Mouse (Mus musculus): Measurements from ENCODE around the gene Stxbp6. TPM values are rescaled to one million over a fixed set of nuclear protein-coding genes. Genes with fewer than 3 reads are reported as not detected.

The Stxbp6 gene
- polyA plus RNA-seq, 1 experiment from 2014 or later = 9.9 TPM

GRCm38 (mm10) chr12:45067047-45067685, 7.3 kb downstream of the Stxbp6 start:
- Histone ChIP-seq H3K9ac (ENCODE audit: low read depth, low read length) (no peak overlapping the region), H3K27ac (ENCODE audit: low read depth, low read length) (no peak overlapping the region), H3K4me2 (peak overlapping the region; percentile 25), H3K4me3 (ENCODE audit: low read depth, low read length) (no peak overlapping the region), H3K36me3 (ENCODE audit: control insufficient read depth, insufficient read depth, low read length) (no peaks in the 10 kb centered on the region), H3K9me3 (replicated peaks; ENCODE audit: control insufficient read depth, low read length) (no peaks in the 10 kb centered on the region), H3K27me3 (ENCODE audit: control insufficient read depth, insufficient read depth, low read length) (no peaks in the 10 kb centered on the region), H3K4me1 (ENCODE audit: control insufficient read depth, insufficient read depth, low read length) (peaks cover 19% of the 10 kb centered on the region)
- ATAC-seq (replicated peaks; ENCODE audit: insufficient number of reproducible peaks, low FRiP score, low TSS enrichment) = no peak
- WGBS (ENCODE audit: insufficient replicate concordance) = 23% methylated on average over 11 of the region's 11 CpGs

DNA sequence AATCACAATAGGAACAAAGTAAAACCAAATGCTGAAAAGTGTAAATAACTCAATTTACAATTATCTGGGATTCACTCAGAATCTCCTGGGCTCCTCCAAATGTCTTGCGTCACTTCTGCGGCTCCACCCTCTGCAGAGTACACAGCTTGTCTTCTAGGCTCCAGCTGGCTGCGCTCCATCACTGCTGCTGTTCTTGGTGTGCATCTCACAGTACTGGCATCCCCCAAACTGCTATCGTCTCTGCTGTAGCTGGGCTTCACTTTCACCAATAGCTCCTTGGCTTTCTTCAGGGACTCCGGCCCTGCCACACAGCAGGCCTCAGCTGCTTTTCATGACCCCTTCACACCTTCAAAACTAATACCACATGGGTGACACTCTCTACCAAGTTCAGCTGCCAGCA, 10.9 kb downstream of the Stxbp6 start:
- Histone ChIP-seq H3K27me3 (ENCODE audit: control insufficient read depth, insufficient read depth, low read length) (no peaks in the 10 kb centered on the region), H3K9ac (ENCODE audit: low read depth, low read length) (no peak overlapping the region), H3K27ac (ENCODE audit: low read depth, low read length) (no peak overlapping the region), H3K9me3 (replicated peaks; ENCODE audit: control insufficient read depth, low read length) (no peaks in the 10 kb centered on the region), H3K36me3 (ENCODE audit: control insufficient read depth, insufficient read depth, low read length) (no peaks in the 10 kb centered on the region), H3K4me1 (ENCODE audit: control insufficient read depth, insufficient read depth, low read length) (peaks cover 30% of the 10 kb centered on the region), H3K4me2 (no peak overlapping the region), H3K4me3 (ENCODE audit: low read depth, low read length) (no peak overlapping the region)
- ATAC-seq (replicated peaks; ENCODE audit: insufficient number of reproducible peaks, low FRiP score, low TSS enrichment) = no peak
- WGBS (ENCODE audit: insufficient replicate concordance) = 68% methylated on average over 5 of the region's 5 CpGs

DNA sequence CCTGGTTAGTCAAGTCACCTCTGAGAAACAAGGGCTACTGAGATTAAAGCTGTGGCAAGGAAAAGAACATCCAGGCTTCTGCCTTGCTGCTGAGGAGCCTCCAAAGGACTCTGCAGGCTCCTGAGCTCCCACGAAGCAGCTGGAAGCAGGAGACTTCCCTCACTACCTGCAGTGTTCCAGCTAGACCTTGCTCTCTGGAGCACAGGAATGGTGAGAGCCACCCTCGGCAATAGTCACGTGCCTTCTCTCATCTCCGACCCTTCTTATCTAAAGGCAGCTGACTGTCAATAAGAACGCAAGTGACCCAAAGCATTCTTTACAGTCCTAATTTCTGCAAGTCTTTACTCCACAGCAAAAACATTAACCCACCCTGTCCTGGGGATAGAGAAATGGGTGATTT, 13.2 kb downstream of the Stxbp6 start:
- H3K9me3 ChIP-seq (replicated peaks; ENCODE audit: control insufficient read depth, low read length) = no peaks in the 10 kb centered on the region
- ATAC-seq (replicated peaks; ENCODE audit: insufficient number of reproducible peaks, low FRiP score, low TSS enrichment) = no peak
- WGBS (ENCODE audit: insufficient replicate concordance) = 10% methylated on average over 5 of the region's 5 CpGs
- 0 out of 2 replicates have a peak overlapping the region, but pooled peaks have one; percentile 2 for H3K4me2 ChIP-seq
- H3K36me3 ChIP-seq (ENCODE audit: control insufficient read depth, insufficient read depth, low read length) = no peaks in the 10 kb centered on the region
- no peak overlapping the region for H3K4me3 ChIP-seq (ENCODE audit: low read depth, low read length)
- peaks cover 18% of the 10 kb centered on the region for H3K4me1 ChIP-seq (ENCODE audit: control insufficient read depth, insufficient read depth, low read length)
- no peak overlapping the region for H3K27ac ChIP-seq (ENCODE audit: low read depth, low read length)
- H3K27me3 ChIP-seq (ENCODE audit: control insufficient read depth, insufficient read depth, low read length) = no peaks in the 10 kb centered on the region
- H3K9ac ChIP-seq (ENCODE audit: low read depth, low read length) = no peak overlapping the region

DNA sequence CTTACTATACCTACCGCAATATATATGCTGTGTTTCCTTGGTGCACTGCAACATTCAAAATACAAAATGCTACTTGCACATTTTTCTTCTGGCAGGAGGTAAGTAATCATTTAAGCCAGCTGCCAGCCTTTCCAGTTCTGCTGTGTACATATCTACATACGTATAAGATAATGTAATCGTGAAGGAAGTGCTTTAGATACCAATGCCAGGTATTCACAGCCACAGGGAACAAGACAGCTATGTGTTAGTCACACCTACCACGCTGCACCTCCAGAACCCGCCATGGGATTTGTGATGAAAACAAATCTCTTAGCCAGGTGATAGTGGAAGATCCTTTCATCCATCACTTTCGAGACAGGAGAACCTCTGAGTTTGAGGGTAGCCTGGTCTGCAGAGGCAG, 13.7 kb downstream of the Stxbp6 start:
- H3K27ac ChIP-seq (ENCODE audit: low read depth, low read length) = no peak overlapping the region
- H3K36me3 ChIP-seq (ENCODE audit: control insufficient read depth, insufficient read depth, low read length) = no peaks in the 10 kb centered on the region
- ATAC-seq (replicated peaks; ENCODE audit: insufficient number of reproducible peaks, low FRiP score, low TSS enrichment) = no peak
- H3K4me2 ChIP-seq = no peak overlapping the region
- H3K9me3 ChIP-seq (replicated peaks; ENCODE audit: control insufficient read depth, low read length) = no peaks in the 10 kb centered on the region
- H3K4me1 ChIP-seq (ENCODE audit: control insufficient read depth, insufficient read depth, low read length) = peaks cover 21% of the 10 kb centered on the region
- H3K4me3 ChIP-seq (ENCODE audit: low read depth, low read length) = no peak overlapping the region
- 28% methylated on average over 6 of the region's 6 CpGs for WGBS (ENCODE audit: insufficient replicate concordance)
- H3K27me3 ChIP-seq (ENCODE audit: control insufficient read depth, insufficient read depth, low read length) = no peaks in the 10 kb centered on the region
- H3K9ac ChIP-seq (ENCODE audit: low read depth, low read length) = no peak overlapping the region

DNA sequence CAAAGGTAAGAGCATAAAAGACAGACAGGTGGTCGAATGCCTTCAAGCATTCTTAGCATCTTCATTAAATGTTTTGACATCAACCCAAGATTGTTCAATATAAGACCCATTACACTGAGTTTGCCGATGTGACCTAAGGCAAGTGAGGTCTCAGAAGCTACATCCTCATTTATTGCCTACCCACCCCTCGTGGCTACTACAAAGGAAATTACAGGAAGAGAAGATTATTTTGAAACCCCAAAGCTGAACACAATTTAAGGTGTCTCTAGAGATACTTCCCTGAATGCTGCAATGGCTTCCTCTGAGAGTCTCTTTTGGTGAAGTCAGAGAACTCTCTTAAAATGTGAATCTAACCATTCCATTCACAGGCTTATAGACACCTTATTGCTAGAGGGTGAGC, 16.5 kb downstream of the Stxbp6 start:
- no peaks in the 10 kb centered on the region for H3K36me3 ChIP-seq (ENCODE audit: control insufficient read depth, insufficient read depth, low read length)
- H3K9ac ChIP-seq (ENCODE audit: low read depth, low read length) = no peak overlapping the region
- no peak overlapping the region for H3K4me2 ChIP-seq
- H3K9me3 ChIP-seq (replicated peaks; ENCODE audit: control insufficient read depth, low read length) = no peaks in the 10 kb centered on the region
- H3K27ac ChIP-seq (ENCODE audit: low read depth, low read length) = no peak overlapping the region
- no peaks in the 10 kb centered on the region for H3K27me3 ChIP-seq (ENCODE audit: control insufficient read depth, insufficient read depth, low read length)
- 77% methylated on average over 3 of the region's 3 CpGs for WGBS (ENCODE audit: insufficient replicate concordance)
- no peak overlapping the region for H3K4me3 ChIP-seq (ENCODE audit: low read depth, low read length)
- H3K4me1 ChIP-seq (ENCODE audit: control insufficient read depth, insufficient read depth, low read length) = peaks cover 18% of the 10 kb centered on the region
- ATAC-seq (replicated peaks; ENCODE audit: insufficient number of reproducible peaks, low FRiP score, low TSS enrichment) = no peak

DNA sequence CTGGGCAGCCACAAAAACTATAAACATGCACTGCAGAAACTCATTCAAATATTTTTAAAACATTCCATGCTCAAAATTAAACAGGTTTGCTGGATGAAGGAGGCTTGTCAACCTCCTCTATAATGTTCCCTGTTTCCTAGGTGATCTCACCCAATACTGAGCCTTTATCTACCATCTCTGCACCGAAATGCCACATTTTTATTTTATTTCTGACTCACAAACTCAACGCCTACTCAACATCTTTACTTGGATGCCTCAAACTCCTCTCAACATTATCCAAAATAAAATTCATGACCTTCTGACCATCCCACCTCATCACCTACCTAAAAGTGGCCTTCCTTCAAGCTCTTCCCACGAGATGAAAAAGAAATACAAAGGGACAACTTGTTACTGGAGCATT, 18.1 kb downstream of the Stxbp6 start:
- Histone ChIP-seq H3K27ac (ENCODE audit: low read depth, low read length) (no peak overlapping the region), H3K27me3 (ENCODE audit: control insufficient read depth, insufficient read depth, low read length) (no peaks in the 10 kb centered on the region), H3K9me3 (replicated peaks; ENCODE audit: control insufficient read depth, low read length) (no peaks in the 10 kb centered on the region), H3K36me3 (ENCODE audit: control insufficient read depth, insufficient read depth, low read length) (no peaks in the 10 kb centered on the region), H3K9ac (ENCODE audit: low read depth, low read length) (no peak overlapping the region), H3K4me3 (ENCODE audit: low read depth, low read length) (no peak overlapping the region), H3K4me2 (no peak overlapping the region), H3K4me1 (ENCODE audit: control insufficient read depth, insufficient read depth, low read length) (peaks cover 18% of the 10 kb centered on the region)
- 71% methylated on average over 3 of the region's 3 CpGs for WGBS (ENCODE audit: insufficient replicate concordance)
- no peak for ATAC-seq (replicated peaks; ENCODE audit: insufficient number of reproducible peaks, low FRiP score, low TSS enrichment)

- 76% methylated on average over 5 of the region's 5 CpGs for WGBS (ENCODE audit: insufficient replicate concordance)
- Histone ChIP-seq H3K27ac (ENCODE audit: low read depth, low read length) (no peak overlapping the region), H3K9ac (ENCODE audit: low read depth, low read length) (no peak overlapping the region), H3K9me3 (replicated peaks; ENCODE audit: control insufficient read depth, low read length) (no peaks in the 10 kb centered on the region), H3K4me2 (no peak overlapping the region), H3K4me1 (ENCODE audit: control insufficient read depth, insufficient read depth, low read length) (peaks cover 8% of the 10 kb centered on the region; the same call in 1 of the 2 replicates), H3K36me3 (ENCODE audit: control insufficient read depth, insufficient read depth, low read length) (no peaks in the 10 kb centered on the region), H3K4me3 (ENCODE audit: low read depth, low read length) (no peak overlapping the region), H3K27me3 (ENCODE audit: control insufficient read depth, insufficient read depth, low read length) (no peaks in the 10 kb centered on the region)
- ATAC-seq (replicated peaks; ENCODE audit: insufficient number of reproducible peaks, low FRiP score, low TSS enrichment) = no peak
Observed at GRCm38 (mm10) chr12:45053319-45053718, 21.2 kb downstream of the Stxbp6 start.

DNA sequence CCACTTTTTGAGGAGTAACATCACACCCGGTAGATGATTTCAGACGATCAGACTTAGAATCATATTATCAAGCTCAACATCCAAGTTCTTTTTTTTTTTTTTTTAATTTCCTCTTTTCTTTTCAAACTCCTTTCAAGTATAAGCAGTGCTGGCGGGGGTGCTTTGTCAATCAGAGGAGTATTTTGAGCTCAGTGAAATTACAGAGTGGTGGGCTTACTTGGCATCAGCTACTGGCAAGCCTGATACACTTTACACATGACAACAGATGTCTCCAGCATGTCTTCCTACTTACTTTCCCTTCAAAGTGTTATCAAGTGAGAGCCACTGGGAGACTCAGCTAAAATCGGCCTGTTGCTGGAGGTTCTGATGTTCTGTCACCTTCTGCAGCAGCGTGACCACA, 21.6 kb downstream of the Stxbp6 start:
- no peaks in the 10 kb centered on the region for H3K36me3 ChIP-seq (ENCODE audit: control insufficient read depth, insufficient read depth, low read length)
- WGBS (ENCODE audit: insufficient replicate concordance) = 62% methylated on average over 5 of the region's 5 CpGs
- no peak for ATAC-seq (replicated peaks; ENCODE audit: insufficient number of reproducible peaks, low FRiP score, low TSS enrichment)
- no peaks in the 10 kb centered on the region for H3K27me3 ChIP-seq (ENCODE audit: control insufficient read depth, insufficient read depth, low read length)
- H3K4me1 ChIP-seq (ENCODE audit: control insufficient read depth, insufficient read depth, low read length) = peaks cover 8% of the 10 kb centered on the region; the same call in 1 of the 2 replicates
- H3K9me3 ChIP-seq (replicated peaks; ENCODE audit: control insufficient read depth, low read length) = no peaks in the 10 kb centered on the region
- no peak overlapping the region for H3K27ac ChIP-seq (ENCODE audit: low read depth, low read length)
- H3K9ac ChIP-seq (ENCODE audit: low read depth, low read length) = no peak overlapping the region
- no peak overlapping the region for H3K4me2 ChIP-seq
- no peak overlapping the region for H3K4me3 ChIP-seq (ENCODE audit: low read depth, low read length)

- H3K4me2 ChIP-seq = no peak overlapping the region
- H3K9ac ChIP-seq (ENCODE audit: low read depth, low read length) = no peak overlapping the region
- no peaks in the 10 kb centered on the region for H3K27me3 ChIP-seq (ENCODE audit: control insufficient read depth, insufficient read depth, low read length)
- ATAC-seq (replicated peaks; ENCODE audit: insufficient number of reproducible peaks, low FRiP score, low TSS enrichment) = no peak
- no peaks in the 10 kb centered on the region for H3K9me3 ChIP-seq (replicated peaks; ENCODE audit: control insufficient read depth, low read length)
- WGBS (ENCODE audit: insufficient replicate concordance) = 67% methylated on average over 9 of the region's 9 CpGs
- no peak overlapping the region for H3K27ac ChIP-seq (ENCODE audit: low read depth, low read length)
- peaks cover 9% of the 10 kb centered on the region; the same call in 1 of the 2 replicates for H3K4me1 ChIP-seq (ENCODE audit: control insufficient read depth, insufficient read depth, low read length)
- H3K4me3 ChIP-seq (ENCODE audit: low read depth, low read length) = no peak overlapping the region
- no peaks in the 10 kb centered on the region for H3K36me3 ChIP-seq (ENCODE audit: control insufficient read depth, insufficient read depth, low read length)
Observed at GRCm38 (mm10) chr12:45049894-45050293, 24.6 kb downstream of the Stxbp6 start.

All from heart, embryonic 11.5 days (tissue).